Mouse (Mus musculus) C3H10T1/2 (cell line): Measurements from ENCODE around the gene Spata9. TPM values are rescaled to one million over a fixed set of nuclear protein-coding genes. Genes with fewer than 3 reads are reported as not detected.

ENCODE experiments used
- polyA plus RNA-seq, 2 experiments: library from polyadenylated mRNA; unstranded; fragments of >200 nt; fragmentation: generic; extraction: Trizol; gene quantifications; one replicate each; pipeline ENCODE4 v1.2.1; 2012; ENCODE audit warnings: missing spikeins in 2 of 2

Gene Spata9
- under 1 TPM; 0.46 to 0.97 TPM for polyA plus RNA-seq

DNA sequence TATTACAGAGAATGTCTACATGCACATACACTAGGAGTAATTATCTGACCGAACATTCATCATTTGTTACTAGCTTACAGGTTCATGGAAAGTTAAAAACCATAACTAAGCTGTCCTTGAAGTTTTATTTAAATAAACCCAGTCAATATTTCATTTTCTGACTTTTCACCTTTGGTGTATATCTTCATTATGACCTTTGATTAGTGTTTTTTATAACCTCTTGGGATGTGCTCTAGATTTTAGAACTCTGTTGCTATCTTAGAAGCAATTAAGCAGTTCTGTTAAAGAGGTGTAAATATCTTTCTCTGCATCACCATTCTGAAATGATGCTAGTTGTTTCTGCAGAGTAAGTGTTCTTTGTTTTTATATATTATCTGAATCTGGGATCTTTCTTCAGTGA is at the start of gene Spata9:
TSS of gene Spata9 (plus strand) at position 301 of the 400 bp plus-strand sequence.

DNA sequence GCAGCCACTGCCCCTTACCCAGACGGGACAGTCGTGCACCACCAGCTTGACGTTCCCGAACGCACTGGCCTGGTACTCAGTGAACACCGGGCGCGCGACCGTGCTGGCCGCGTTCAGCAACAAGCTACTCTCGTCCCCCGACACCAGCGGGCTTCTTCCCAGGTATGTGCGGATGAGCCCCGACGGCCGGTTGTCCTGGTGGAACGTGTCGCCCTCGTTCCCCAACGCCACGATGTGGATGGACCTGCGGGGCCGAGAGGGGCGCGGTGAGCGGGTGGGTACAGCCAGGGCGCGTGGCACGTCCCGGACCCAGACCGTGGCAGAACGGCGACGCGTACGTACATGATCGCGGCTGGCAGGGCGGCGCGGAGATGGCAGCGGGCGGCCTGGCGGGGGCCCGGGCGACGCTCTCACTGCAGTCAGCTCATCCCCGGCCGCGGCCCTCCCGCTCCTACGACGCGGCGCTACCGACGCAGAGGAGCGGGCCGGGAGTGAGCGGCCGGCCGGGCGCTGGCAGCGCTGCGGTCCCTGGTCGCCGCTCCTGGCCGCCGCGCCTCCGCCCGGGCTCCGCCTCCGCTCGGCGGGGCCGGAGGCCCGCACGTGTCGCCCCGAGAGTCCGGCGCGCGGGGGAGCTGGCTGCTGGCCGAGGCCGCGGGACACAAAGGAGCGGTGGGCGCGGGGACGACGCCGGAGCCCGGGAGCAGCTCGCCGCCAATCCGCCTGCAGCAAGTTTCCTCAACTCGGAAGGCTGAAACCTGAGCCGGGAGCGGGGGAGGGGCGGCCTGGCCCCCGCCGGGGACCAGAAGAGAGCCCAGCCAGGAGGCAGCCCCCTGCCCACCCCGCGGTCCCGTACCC is 23.5 kb upstream of the Spata9 start, which contains the start of gene Rhobtb3:
TSS of gene Rhobtb3 (minus strand) at position 737 of the 855 bp plus-strand sequence.

DNA sequence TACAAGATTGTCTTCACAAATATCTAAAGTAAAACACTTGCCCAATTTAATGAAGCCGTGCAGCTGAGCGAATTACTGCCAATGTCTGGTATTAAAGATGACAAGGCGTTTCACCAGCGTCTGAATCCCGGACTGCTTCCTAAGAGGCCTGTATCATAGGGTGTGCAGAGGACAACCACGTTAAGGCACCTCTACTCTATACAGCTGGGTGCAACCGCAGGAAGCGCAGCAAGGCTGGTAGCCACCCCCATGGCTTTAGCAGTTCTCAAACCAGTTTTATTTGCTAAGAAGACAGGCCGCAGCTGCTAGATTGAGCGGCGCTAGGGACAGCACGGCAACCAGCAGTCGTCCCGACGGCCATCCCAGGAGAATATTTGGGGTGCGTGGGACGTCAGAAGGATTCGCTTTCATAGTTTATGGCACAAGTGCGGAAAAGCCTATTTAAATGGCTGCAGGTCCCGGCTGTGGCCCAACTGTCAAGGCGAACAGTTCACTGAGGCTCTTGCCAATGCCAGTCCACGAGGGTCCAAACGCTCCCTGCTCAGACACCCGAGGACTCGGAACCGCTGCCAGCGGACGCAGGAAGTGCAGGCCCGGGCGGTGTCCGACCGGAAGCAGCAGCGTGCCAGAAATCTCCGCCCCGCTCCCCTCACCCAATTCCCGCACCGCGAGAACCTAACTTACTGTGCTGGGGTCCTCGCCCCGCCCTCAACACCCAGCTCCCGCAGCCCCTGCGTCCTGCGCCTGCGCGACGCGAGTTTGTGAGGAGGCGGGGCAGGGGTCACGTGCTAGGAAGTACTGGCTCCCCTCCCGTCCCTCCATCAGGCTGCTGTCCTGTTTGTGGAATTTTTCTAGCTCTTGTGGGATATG is 51.3 kb downstream of the Spata9 start, which contains the start of gene Rfesd:
TSS of gene Rfesd (minus strand) at position 746 of the 870 bp plus-strand sequence.

Other genes starting within 250 kb of the Spata9 start
- gene Glrx, start 127.3 kb upstream of the Spata9 start, polyA plus RNA-seq: 100 to 1,000 TPM in 1 of 2 experiments, 10 to 100 TPM in 1; 42.1 to 130 TPM
- gene Rhobtb3, start 23.2 kb upstream of the Spata9 start, polyA plus RNA-seq: 1 to 10 TPM; 1.5 to 6.4 TPM
- 10 to 100 TPM in 1 of 2 experiments, 1 to 10 TPM in 1; 1.1 to 13.2 TPM for gene Rfesd, start 51.6 kb downstream of the Spata9 start, polyA plus RNA-seq
- not detected for gene Gpr150, start 89.8 kb downstream of the Spata9 start, polyA plus RNA-seq
- gene Arsk, start 131.5 kb downstream of the Spata9 start, polyA plus RNA-seq: 1 to 10 TPM in 1 of 2 experiments, under 1 TPM in 1; 0.33 to 4.6 TPM
- gene Ttc37, start 131.6 kb downstream of the Spata9 start, polyA plus RNA-seq: 1 to 10 TPM in 1 of 2 experiments, under 1 TPM in 1; 0.48 to 2.8 TPM